Mouse (Mus musculus): Measurements from ENCODE around the gene Prn.

Gene Prn

DNA sequence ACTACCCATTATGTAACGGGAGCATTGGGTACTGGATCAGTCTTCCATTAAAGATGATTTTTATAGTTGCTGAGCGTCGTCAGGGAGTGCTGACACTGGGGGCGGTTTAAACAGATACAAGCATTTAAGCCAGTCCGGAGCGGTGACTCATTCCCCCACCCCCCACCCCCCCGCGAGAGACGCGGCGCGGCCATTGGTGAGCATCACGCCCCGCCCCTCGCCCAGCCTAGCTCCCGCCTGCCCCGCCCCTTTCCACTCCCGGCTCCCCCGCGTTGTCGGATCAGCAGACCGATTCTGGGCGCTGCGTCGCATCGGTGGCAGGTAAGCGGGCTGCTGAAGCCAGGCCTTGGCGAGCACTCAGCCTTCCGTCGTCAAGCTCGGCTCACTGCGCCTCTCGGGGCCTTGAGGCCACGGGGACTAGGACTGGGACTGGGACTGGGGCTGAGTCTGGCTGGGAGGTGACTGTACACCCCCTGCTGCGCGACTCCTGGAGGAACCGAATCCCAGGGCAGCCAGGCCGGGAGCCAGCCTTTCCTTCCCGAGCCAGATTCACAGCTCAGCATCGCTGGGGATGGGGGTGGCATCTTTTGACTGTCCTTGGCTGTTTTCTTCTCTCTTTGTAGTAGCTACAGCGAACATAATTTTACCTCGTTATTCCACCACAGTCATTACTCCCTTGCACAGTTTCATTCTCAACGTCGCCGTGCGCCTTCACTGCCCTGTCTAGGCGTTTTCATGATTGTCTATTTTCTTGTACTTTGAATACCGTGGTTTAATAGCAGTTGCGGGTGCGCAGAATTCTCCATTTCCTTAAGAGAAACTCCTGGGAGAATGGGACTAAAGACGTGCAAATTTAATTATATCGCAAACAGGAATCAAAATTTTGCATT, at the start of gene Prn, which contains the start of gene Prnp:
Gene Prn (plus strand): TSS at position 275 of the 890 bp plus-strand sequence.
Gene Prnp (plus strand): TSS at position 246 of the 890 bp plus-strand sequence.
- DNase-seq, result peak; percentile 88 to 91

DNA sequence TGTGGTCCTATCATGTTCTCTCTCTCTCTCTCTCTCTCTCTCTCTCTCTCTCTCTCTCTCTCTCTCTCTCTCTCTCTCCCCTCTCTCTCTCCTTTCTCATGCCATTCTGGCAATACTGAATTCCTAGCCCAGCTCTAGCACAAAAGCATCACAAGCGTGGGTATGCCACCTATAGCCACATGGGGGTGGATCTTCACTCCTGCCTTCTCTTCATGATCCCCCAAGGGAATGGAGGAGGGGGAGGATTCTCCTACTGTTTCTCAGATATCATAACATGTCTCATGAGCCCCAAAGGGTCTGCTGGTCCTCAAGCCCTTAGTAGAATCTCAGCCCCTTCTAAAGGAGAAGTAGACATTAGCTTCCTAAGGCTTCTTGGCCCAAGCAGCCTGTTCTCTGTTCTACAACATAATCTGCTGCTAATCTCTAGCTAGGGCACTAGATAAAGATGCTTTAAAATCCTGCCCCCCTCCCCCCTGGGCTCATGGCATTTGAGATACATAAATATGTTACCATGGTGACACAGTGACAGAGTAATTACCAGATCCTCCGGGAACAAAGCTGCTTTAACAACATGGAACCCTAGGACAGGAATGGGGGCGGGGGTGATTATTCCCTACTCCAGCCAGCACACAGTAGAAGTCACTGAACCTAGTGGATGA, 47.0 kb upstream of the Prn start:
- no peak for DNase-seq

DNA sequence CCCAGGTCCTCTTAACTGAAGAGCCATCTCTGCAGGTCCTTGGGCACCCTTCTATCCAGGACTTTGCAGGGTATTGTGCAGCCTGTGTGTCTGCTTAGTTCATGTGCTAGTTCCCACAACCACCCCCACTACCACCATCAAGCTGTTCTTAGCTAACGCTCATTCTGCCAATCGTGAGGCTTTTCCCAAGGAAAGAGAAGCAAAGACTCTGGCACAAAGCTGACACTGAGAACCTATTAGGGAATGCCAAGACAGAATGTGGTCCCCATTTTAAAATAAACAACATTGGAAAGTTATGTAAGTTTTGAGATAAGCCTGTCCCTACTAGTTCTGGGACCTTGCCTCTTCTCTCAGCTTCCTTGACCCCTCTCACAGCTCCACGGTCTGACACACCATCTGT, 46.3 kb upstream of the Prn start:
- DNase-seq, result no peak

DNA sequence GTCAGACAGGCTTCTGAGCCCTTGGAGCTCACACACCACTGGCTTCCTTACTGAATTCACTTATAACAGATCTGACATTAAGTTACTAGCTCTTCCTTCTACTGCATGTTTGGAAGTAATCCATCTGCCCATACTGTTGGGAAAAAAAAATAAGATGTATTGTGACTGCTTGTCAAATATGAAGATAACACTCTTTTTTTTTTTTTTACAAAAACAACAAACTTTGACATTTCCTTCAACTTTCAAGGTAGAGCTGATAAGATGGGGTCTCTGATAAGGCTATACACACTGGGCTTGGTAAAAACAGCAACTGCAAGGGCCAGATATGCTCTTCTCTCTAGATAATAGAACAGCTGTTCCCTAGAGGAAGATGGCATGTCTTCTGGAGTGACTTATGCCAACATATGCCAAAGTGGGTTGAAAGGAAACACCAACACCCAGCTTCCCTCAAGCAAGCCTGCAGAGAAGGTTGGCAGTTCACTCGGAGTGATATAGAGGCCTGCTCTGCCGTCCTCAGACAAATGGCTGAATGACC, 45.4 kb upstream of the Prn start:
- no peak for DNase-seq

DNA sequence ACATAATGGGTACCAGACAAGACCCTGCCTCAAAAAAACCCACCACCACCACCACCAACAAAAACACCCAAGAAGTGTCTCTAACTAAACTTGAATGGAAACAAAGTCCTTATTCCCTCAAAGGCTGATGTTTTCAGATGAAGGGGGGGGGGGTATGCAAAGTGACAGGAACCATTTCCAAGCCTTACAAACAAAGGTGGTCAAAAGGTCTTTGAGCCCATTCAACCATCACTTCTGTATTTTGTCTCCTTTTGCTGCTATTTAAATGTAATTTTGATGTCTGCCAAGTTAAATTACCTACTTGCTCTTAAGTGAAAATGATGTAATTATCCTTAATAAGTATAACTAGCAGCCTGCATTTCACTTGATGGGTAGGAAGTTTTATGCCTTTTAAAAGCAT, 43.1 kb upstream of the Prn start:
- no peak for DNase-seq

DNA sequence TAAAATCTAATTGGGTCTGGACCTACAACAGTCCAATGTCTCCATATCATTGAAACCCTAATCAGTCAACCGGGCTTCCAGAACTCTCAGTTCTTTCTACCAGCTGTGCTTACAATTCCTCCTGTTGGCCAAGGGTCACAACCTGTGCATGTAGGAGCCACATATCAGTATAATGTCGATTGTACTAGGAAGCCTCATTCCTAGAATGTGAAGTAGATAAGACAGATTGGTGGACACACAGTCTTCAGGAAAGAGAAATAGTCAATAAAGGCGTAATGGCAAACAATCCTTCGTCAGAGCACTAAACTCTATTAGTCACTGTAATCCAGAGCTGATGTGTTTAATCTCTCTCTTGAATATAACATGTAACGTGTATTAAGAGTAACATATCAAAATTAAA, 40.8 kb upstream of the Prn start:
- DNase-seq, result no peak

DNA sequence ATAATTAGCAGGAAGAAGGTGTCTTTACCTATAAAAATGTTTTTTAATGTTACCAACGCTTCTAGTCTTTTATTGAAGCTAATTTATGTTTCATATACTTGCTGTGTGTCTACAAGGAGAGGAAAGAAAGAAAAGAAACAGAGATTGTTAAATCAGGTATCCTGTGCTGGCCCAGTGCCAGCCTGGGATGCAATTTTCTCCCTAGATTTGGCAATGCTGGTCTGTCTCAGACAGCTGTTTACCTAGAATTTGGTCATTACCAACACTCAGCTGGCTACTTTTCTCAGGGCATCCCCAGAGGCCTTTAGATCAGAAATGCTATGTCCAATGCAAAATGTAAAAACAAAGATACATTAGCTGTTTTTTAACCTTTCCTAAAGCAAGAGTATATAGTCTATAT, 36.4 kb upstream of the Prn start:
- no peak for DNase-seq

DNA sequence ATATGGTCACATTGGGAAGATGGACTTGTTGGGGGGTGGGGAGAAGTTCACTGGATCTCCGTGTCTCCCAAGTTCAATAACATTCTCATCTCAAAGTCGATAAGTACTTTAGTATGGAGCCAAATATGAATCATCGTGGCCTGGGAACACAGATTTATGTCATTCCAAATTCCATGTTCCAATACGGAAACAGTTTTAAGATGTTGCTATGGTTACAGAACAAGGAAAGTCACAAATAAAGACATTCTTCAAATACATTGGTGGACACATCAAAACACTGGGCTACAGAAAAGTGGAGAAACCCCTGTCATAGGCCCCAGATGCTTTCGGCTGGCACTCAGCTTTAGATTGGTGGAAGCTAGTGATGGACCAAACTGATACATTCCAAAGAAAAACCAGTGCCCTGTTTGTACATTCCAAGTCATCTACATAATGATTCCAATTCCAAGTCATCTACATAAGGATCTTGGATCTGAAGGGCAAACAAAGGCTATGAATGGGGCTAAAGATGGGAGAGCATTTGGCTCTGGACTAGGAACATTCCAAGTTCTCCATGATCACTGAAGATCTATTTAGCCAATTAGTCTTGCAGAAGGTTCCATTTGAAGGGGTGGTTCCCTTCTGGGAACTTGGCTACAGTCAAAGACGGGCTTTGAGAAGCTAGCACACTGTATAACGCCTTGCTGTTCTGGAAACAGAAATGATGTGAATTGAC, 33.0 kb upstream of the Prn start:
- DNase-seq, result no peak

DNA sequence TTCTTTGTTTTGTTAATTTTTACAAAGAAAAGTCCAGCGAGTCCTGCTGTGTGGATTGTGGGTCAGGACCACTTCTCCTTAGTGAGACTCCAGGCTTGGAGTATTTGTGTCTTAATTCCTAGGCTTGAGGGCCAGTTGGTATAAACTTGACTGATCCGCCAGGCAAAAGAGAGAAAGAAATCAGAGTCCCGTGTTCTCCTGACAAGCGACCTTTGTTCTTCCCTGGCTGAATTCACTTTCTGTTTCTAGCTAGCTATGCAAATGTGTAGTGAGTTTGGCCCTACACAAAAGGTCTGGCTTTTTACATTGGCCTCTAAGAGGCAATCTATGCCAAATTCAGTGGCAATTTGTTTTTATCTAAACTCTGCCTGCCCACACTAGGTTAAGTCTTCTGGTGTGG, 28.0 kb upstream of the Prn start:
- no peak for DNase-seq

DNA sequence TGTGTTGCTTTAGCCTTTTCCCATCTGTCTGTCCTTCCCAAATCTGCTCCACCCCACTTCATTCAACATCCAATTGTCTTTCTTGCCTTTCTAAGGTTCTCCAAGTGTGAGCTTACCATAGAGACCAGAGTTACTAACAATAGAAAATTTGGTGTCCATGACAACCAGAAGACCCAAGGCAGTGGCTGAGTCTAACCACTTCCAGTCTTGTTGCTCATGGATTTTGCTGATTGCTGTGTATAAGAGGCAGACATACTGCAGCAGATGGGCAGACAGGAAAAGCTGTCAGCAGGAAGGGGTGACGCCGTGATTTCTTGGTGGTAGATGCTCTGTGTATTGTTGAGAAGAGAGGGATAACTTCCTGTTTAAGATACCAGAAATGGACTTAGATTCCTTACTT, 26.6 kb upstream of the Prn start:
- DNase-seq, result no peak

DNA sequence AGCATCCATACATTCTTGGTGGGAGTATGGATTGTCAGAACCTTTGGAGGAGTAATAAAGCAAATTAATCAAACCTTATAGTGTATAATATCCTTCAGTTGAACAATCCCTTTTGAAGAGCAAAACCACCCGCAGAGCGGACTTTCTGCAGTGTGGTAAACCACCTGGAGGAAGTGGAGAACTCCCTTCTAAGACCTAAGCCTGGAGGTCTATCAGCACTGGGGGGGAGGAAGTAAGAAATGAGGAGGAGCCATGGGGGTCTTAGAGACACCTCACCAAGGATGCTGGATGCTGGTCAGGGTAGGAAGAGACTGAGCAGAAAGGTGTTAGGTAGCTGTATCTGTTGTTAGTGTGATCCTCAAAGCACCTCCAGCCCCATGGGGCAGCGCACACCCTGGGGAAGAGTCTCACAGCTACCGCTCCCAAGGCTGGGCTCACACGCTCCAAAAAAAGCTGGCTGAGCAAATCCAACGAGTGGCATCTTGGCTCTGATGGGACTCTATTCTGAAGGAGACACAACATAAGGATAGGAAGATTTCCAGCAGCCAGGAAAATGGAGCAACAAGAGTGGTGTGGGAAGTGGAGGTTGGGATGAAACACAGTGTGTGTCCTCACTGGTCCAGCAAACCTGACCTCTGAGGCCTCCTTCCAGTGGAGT, 23.1 kb upstream of the Prn start:
- no peak for DNase-seq

DNA sequence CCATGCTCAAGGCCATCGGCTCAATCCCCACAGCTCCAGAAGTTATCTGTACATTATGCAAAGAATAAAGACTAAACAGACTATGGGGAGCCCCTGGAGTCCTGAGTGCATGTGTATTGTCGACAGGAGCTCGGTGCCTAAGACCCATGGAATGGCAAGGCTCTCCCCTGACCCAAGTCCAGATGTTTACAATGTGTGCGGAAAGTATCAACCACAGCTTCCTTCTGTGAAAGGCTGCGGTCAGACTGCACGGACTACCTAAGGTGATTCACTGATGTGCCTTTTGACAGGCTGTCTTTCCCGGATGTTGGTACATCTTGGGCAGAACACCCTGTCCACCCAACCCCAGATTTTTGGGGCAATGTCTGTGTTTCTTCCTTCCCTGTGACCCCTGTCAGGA, 21.5 kb upstream of the Prn start:
- no peak for DNase-seq

DNA sequence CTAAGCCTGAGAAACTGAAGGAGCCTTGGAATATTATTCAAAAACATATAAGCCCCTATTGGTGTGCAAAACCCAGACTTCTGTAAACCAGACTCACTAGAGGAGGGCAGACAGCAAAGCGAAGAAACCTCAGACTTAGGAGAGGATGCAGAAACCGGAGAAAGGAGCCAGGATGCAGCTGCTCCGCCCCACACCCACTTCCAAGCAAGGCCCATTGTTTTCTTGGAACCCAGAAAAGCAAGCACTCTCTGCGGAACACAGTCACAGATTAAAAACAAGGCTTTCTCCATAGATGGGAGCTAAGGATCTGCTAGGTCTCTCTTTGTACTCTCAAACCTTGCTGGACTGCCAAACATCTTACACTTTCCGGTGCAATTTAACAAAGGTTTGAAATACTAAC, 17.2 kb upstream of the Prn start:
- DNase-seq, result no peak

DNA sequence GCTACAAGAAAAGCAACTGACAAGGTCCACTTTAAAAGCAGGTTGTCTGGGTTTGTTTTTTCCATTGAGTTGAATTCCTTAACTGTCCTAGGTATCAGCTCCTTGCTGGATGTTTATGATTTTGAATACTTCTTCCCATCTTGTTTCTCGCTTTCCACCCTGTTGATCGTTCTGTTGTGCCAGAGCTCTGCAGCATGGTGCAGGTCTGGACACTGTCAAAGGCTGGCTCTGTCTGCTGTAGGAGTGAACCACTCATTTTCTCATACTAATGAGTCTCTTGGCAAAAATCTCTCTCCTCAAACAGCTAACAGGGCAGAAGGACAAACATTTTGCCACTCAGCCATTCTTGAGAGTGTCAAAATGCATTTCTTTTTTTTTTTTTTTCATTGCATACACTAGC, 14.7 kb upstream of the Prn start:
- no peak for DNase-seq

DNA sequence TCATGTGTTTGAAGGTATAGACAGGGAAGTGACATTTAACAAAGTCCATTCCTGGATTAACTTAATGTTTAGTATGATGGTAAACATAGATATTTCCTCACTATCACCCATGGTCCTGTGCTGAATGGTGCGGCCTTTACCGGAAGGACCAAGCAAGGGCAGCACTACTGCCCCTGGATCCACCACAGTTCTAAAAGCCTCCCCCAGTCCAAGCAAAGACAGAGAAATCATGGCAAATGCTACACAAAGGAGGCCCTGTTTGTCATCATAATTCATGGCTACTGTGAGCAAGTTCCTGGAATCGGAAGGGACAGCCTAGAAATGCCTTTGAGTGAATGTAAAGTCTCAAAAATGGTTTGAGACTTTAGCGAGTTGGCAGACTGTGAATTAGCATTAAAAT, 13.7 kb upstream of the Prn start:
- DNase-seq, result no peak

DNA sequence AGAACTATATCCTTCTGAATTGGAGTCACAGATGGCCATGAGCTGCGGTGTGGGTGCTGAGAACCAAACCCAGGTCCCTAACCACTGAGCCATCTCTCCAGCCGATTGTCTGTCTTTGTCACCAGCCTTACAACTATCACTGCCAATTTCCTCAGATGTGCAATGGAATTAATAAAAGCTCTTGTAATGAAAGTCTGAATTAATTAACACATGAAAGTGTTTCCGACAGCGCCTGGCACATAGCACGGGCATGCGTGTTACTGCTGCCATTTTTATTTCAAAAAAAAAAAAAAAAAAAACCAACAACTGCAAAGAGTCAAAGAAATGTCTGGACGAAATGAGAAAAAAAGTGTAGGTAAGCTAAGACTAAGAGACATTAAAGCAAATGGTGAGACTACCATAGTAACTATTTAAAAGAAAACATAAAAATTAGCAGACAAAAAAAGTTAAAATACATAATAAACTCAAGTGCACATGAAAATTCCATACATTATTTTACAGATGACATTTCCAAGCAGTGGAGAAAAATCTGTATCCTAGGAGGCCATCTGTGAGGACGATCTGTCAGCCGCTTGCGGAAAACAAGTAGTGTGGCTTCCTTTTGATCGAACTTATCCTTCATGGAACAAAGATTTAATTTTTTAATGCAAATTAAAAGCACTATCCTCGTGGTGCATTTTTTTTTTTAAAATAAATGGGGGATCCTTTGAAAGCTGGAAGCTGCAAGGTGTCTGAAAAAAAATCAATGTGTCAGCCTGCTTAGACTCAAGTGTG, 12.2 kb upstream of the Prn start:
- no peak for DNase-seq

DNA sequence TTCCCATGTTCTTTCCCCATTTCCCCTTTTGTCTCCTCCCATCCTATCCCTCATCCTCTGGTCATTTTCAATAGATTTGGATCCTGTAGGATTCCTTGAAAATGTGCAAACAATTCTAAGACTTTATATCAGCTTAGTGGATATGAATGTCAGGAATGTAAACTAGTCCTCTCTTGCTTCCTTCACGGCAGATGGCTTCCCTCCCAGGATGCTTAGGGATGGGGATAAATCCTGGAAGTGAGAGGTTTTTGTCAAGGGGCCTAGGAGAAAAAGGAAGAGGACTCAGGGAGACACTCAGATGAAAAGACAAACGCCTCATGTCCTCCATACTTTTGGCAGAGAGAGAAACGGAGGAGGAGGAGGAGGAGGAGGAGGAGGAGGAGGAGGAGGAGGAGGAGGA, 7.3 kb upstream of the Prn start:
- no peak for DNase-seq

DNA sequence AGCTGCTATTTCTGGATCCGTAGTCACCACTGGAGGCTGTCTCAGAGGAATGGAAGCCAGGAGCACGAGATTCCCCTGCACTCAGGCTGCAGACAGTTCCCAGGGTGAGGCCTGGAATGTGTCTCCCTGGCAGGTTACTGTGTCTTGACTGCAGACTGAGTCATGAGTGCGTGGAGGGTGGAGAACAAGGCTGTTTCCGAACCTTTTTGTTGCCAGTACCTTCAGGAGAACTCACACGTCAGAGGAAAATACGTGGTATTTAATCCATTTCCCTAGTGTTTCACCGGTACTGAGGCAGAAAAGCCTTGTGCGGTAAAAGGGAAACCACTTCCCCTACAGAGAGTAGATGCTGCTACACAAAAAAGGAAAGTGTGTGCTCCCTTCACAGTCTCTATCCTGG, 6.9 kb upstream of the Prn start:
- peak; percentile 69 to 73 for DNase-seq

DNA sequence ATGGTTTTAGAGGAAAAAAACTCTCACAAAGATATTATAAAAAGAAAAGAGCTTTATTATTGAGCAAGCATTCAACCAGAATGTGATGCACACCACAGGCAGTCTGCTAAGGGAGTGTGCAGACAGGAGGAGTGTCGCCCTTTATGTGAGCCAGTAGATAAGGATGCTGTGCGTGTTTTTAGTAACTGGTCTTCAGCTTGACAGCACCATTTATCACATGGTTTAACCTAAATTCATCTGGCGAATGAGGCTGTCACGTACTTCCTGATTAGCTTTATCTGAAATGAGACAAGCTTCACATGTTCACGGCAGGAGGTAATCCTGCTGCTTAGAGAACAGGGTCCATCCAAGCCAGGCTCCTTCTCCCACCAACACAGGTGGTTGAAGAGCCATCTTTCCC, 4.7 kb upstream of the Prn start:
- DNase-seq, result no peak

DNA sequence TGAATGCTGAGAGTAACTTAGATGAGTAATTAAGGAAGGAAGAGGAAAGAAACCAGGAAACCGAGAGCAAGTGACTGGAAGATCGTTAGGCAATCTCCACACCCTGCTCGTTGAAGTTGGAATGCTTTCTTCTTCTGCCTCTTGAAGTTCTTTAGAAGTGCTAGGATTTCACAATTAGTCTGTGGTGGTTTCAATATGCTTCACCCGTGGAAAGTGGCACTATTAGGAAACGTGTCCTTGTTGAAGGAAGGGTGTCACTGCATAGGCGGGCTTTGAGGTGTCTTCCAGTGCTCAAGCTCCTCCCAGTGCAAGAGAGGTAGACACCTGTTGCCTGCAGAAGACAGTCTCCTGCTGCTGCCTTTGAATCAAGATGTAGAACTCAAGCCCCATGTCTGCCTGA, 4.0 kb upstream of the Prn start:
- peak; percentile 60 to 81 for DNase-seq

DNA sequence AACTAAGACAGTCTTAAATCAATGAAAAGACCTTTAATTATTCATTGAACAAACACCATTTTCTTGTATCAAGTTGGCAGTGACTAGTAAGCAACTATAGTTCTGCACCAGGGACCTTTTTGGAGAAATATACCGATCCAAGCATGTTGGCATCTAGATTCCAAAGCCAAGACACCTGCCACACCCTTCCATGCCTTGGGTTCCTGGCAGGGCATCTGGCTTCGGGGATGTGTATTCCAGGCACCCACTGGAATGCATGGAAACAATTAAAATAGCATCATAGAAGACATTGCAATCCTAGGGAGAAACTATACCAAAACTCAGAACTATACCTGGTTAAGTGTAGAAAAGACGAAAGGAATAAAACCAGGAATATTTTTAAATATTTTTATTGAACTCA, 3.5 kb upstream of the Prn start:
- DNase-seq, result no peak

DNA sequence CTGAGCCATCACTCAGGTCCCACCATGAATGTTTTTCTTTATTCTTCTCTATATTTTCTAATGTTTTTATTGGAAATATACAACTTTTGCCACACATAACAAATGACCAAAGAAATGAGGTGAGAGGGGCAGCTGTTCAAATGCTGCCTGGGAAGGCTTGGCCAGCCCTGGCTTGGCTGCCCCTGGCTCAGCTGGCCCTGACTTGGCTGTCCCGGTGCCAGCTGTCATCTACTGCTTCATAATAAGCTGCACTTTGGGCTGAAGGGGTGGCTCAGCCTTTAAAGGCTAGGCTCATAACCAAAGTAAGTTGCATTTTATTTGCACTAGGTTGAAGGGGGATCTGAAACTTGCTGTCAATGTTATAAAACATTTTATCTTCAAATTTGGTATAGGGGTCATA, 2.9 kb upstream of the Prn start:
- no peak for DNase-seq

Data from lung, adult 18-20 months (tissue).